Mouse (Mus musculus) myocyte (in vitro differentiated cells): ENCODE results near the gene Scarb1. TPM values are rescaled to one million over a fixed set of nuclear protein-coding genes. Genes with fewer than 3 reads are reported as not detected.

ENCODE experiments used
- H3K27me3 ChIP-seq: one replicate; pipeline ENCODE4 v1.6.1; 2011; ENCODE audit not compliant: control insufficient read depth, insufficient read depth, insufficient read length
- H3K36me3 ChIP-seq: one replicate; pipeline ENCODE4 v1.6.1; 2011; ENCODE audit not compliant: control insufficient read depth, insufficient read depth
- H3K4me2 ChIP-seq: one replicate; pipeline ENCODE4 v1.6.1; 2011; ENCODE audit warnings: low read depth, control low read depth
- H3K4me3 ChIP-seq: one replicate; pipeline ENCODE4 v1.5.1; 2011; ENCODE audit warnings: mild to moderate bottlenecking, control low read depth, moderate library complexity
- H3K79me2 ChIP-seq: one replicate; pipeline ENCODE4 v1.6.1; 2011; ENCODE audit not compliant: control insufficient read depth, insufficient read depth
- H3ac ChIP-seq: one replicate; pipeline ENCODE4 v1.6.1; 2011; ENCODE audit not compliant: control insufficient read depth, insufficient read length
- CEBPB ChIP-seq: IDR thresholded peaks from 2 replicates; pipeline ENCODE4 v1.6.1; 2011; ENCODE audit warnings: mild to moderate bottlenecking, moderate library complexity; ENCODE audit not compliant: poor library complexity, insufficient read depth, severe bottlenecking
- E2F4 ChIP-seq: IDR thresholded peaks from one replicate; pipeline ENCODE4 v1.6.1; 2011; ENCODE audit warnings: mild to moderate bottlenecking, control low read depth, moderate library complexity; ENCODE audit not compliant: insufficient read depth
- MAX ChIP-seq: IDR thresholded peaks from one replicate; pipeline ENCODE4 v1.6.1; 2011; ENCODE audit warnings: low read depth, mild to moderate bottlenecking, control low read depth
- MYOD1 ChIP-seq, 3 experiments: IDR thresholded peaks; one replicate each; pipeline ENCODE4 v1.6.1; 2011; ENCODE audit warnings: control low read depth in 2 of 3, low read depth in 2 of 3, mild to moderate bottlenecking in 2 of 3, moderate library complexity in 1 of 3; ENCODE audit not compliant: insufficient read length in 2 of 3, control insufficient read depth in 1 of 3
- MYOG ChIP-seq, 3 experiments: IDR thresholded peaks; one replicate each; pipeline ENCODE4 v1.6.1; 2011; ENCODE audit warnings: control low read depth in 2 of 3, low read depth in 2 of 3, mild to moderate bottlenecking in 2 of 3; ENCODE audit not compliant: insufficient read length in 2 of 3, control insufficient read depth in 1 of 3, insufficient read depth in 1 of 3
- POLR2A ChIP-seq: IDR thresholded peaks from one replicate; pipeline ENCODE4 v1.6.1; 2011; ENCODE audit warnings: low read depth, mild to moderate bottlenecking, control low read depth, moderate library complexity; ENCODE audit not compliant: insufficient read length
- POLR2AphosphoS2 ChIP-seq: IDR thresholded peaks from one replicate; pipeline ENCODE4 v1.6.1; 2011; ENCODE audit warnings: low read depth, control low read depth; ENCODE audit not compliant: insufficient read length
- REST ChIP-seq: IDR thresholded peaks from one replicate; pipeline ENCODE4 v1.6.1; 2011; ENCODE audit warnings: mild to moderate bottlenecking, control low read depth, moderate library complexity; ENCODE audit not compliant: insufficient read depth, insufficient read length
- SRF ChIP-seq: IDR thresholded peaks from one replicate; pipeline ENCODE4 v1.6.1; 2011; ENCODE audit warnings: low read depth; ENCODE audit not compliant: control insufficient read depth, insufficient read length
- TCF12 ChIP-seq: IDR thresholded peaks from one replicate; pipeline ENCODE4 v1.6.1; 2011; ENCODE audit warnings: mild to moderate bottlenecking, control low read depth; ENCODE audit not compliant: poor library complexity, insufficient read depth, severe bottlenecking
- TCF3 ChIP-seq: IDR thresholded peaks from one replicate; pipeline ENCODE4 v1.6.1; 2011; ENCODE audit warnings: low read depth, control low read depth; ENCODE audit not compliant: insufficient read length
- USF1 ChIP-seq: IDR thresholded peaks from one replicate; pipeline ENCODE4 v1.6.1; 2011; ENCODE audit warnings: low read depth, mild to moderate bottlenecking, control low read depth, moderate library complexity
- polyA plus RNA-seq: library from polyadenylated mRNA; unstranded; fragments of >200 nt; fragmentation: generic; extraction: Trizol; gene quantifications from one replicate; pipeline ENCODE4 v1.2.1, GENCODE M21; 2012; ENCODE audit warnings: missing spikeins

The Scarb1 gene
- polyA plus RNA-seq, 1 experiment, result 28.6 TPM

- TF ChIP-seq USF1, result no peak
- TF ChIP-seq MYOG (IDR thresholded peaks at IDR 0.05; ENCODE audit: control insufficient read depth in 1 of 3, insufficient read depth in 1 of 3, insufficient read length in 2 of 3, low read depth in 2 of 3), result no peak
- no peak for TF ChIP-seq CEBPB
- TF ChIP-seq TCF12, result no peak
- no peak for TF ChIP-seq E2F4
- no peak for TF ChIP-seq REST
- TF ChIP-seq POLR2A, result no peak
- no peak for TF ChIP-seq POLR2AphosphoS2
- no peak for TF ChIP-seq SRF
- no peak for TF ChIP-seq MAX
- TF ChIP-seq MYOD1 (IDR thresholded peaks at IDR 0.05; ENCODE audit: control insufficient read depth in 1 of 3, insufficient read length in 2 of 3, low read depth in 2 of 3), result no peak
- no peak for TF ChIP-seq TCF3
- peaks cover 4% of the 10 kb centered on the region for H3K36me3 ChIP-seq
- no peaks in the 10 kb centered on the region for H3K79me2 ChIP-seq
- H3K4me2 ChIP-seq, result no peak overlapping the region
- no peaks in the 10 kb centered on the region for H3K27me3 ChIP-seq
- no peak overlapping the region for H3K4me3 ChIP-seq
- no peak overlapping the region for H3ac ChIP-seq
These were observed 36.5 kb downstream of the Scarb1 start for GRCm38 (mm10) chr5:125304245-125304856.

GRCm38 (mm10) chr5:125303055-125303454 lies 37.8 kb downstream of the Scarb1 start:
- H3K79me2 ChIP-seq, result no peaks in the 10 kb centered on the region
- TF ChIP-seq POLR2AphosphoS2 (no peak), MAX (no peak), E2F4 (no peak), POLR2A (no peak), MYOD1 (IDR thresholded peaks at IDR 0.05; ENCODE audit: control insufficient read depth in 1 of 3, insufficient read length in 2 of 3, low read depth in 2 of 3) (no peak), TCF12 (no peak), CEBPB (no peak), SRF (no peak), USF1 (no peak), TCF3 (no peak), MYOG (IDR thresholded peaks at IDR 0.05; ENCODE audit: control insufficient read depth in 1 of 3, insufficient read depth in 1 of 3, insufficient read length in 2 of 3, low read depth in 2 of 3) (no peak), REST (no peak)
- H3K36me3 ChIP-seq, result peaks cover 4% of the 10 kb centered on the region
- H3K4me3 ChIP-seq, result no peak overlapping the region
- no peak overlapping the region for H3K4me2 ChIP-seq
- no peaks in the 10 kb centered on the region for H3K27me3 ChIP-seq
- H3ac ChIP-seq, result no peak overlapping the region

GRCm38 (mm10) chr5:125298234-125298633 lies 42.7 kb downstream of the Scarb1 start:
- no peak overlapping the region for H3K4me2 ChIP-seq
- no peak overlapping the region for H3K4me3 ChIP-seq
- TF ChIP-seq REST (no peak), CEBPB (no peak), E2F4 (no peak), MAX (no peak), POLR2AphosphoS2 (no peak)
- no peaks in the 10 kb centered on the region for H3K27me3 ChIP-seq
- H3K36me3 ChIP-seq, result peaks cover 8% of the 10 kb centered on the region
- H3ac ChIP-seq, result no peak overlapping the region
- no peaks in the 10 kb centered on the region for H3K79me2 ChIP-seq

GRCm38 (mm10) chr5:125297171-125297570 lies 43.7 kb downstream of the Scarb1 start:
- Histone ChIP-seq H3K36me3 (peaks cover 8% of the 10 kb centered on the region), H3K27me3 (no peaks in the 10 kb centered on the region), H3K79me2 (no peaks in the 10 kb centered on the region), H3K4me2 (no peak overlapping the region), H3ac (no peak overlapping the region), H3K4me3 (no peak overlapping the region)
- no peak for TF ChIP-seq MYOG (IDR thresholded peaks at IDR 0.05; ENCODE audit: control insufficient read depth in 1 of 3, insufficient read depth in 1 of 3, insufficient read length in 2 of 3, low read depth in 2 of 3)
- TF ChIP-seq CEBPB, result no peak
- no peak for TF ChIP-seq MAX
- no peak for TF ChIP-seq POLR2A
- TF ChIP-seq SRF, result no peak
- TF ChIP-seq TCF3, result no peak
- TF ChIP-seq E2F4, result no peak
- TF ChIP-seq MYOD1 (IDR thresholded peaks at IDR 0.05; ENCODE audit: control insufficient read depth in 1 of 3, insufficient read length in 2 of 3, low read depth in 2 of 3), result no peak
- no peak for TF ChIP-seq USF1
- TF ChIP-seq TCF12, result no peak
- no peak for TF ChIP-seq REST
- TF ChIP-seq POLR2AphosphoS2, result no peak

- peaks cover 4% of the 10 kb centered on the region for H3K36me3 ChIP-seq
- H3K4me3 ChIP-seq, result no peak overlapping the region
- no peaks in the 10 kb centered on the region for H3K27me3 ChIP-seq
- H3K79me2 ChIP-seq, result no peaks in the 10 kb centered on the region
- no peak for TF ChIP-seq MYOD1 (IDR thresholded peaks at IDR 0.05; ENCODE audit: control insufficient read depth in 1 of 3, insufficient read length in 2 of 3, low read depth in 2 of 3)
- no peak for TF ChIP-seq POLR2AphosphoS2
- no peak for TF ChIP-seq USF1
- TF ChIP-seq TCF3, result no peak
- TF ChIP-seq TCF12, result no peak
- no peak for TF ChIP-seq MAX
- no peak for TF ChIP-seq CEBPB
- no peak for TF ChIP-seq REST
- TF ChIP-seq MYOG (IDR thresholded peaks at IDR 0.05; ENCODE audit: control insufficient read depth in 1 of 3, insufficient read depth in 1 of 3, insufficient read length in 2 of 3, low read depth in 2 of 3), result no peak
- TF ChIP-seq SRF, result no peak
- no peak for TF ChIP-seq POLR2A
- no peak for TF ChIP-seq E2F4
- H3ac ChIP-seq, result no peak overlapping the region
- no peak overlapping the region for H3K4me2 ChIP-seq
These were observed 47.9 kb downstream of the Scarb1 start for GRCm38 (mm10) chr5:125292951-125293350.
